In genomic region chr11:100721254-100721653, GRCm38 (mm10) we compare ENCODE assay signal across 1 mouse cellular context.
A peak's percentile ranks its signal among the peaks of the same experiment; 100 is the strongest.
TF ChIP-seq lines count a peak whose summit lies in the region.

No protein-coding gene starts in this region.

TF ChIP-seq in MEL, 35 proteins besides CTCF, POLR2A, EP300 and RAD21 (continued from another document):
- no peak for TF ChIP-seq ZMIZ1 (IDR thresholded peaks at IDR 0.05; ENCODE audit: low read depth, low read length)
- TF ChIP-seq UBTF (IDR thresholded peaks at IDR 0.05; ENCODE audit: borderline replicate concordance, insufficient read depth, low read depth, low read length), result no peak
- no peak for TF ChIP-seq ETS1 (IDR thresholded peaks at IDR 0.05; ENCODE audit: low read depth, low read length)
- TF ChIP-seq TCF12 (IDR thresholded peaks at IDR 0.05; ENCODE audit: low read depth, low read length), result no peak
- TF ChIP-seq GATA1 (IDR thresholded peaks at IDR 0.05; ENCODE audit: low read depth, low read length), result peak; percentile 30; the same call in 1 of the 2 replicates
